Mouse (Mus musculus) embryo, embryonic 10.5 days (tissue): Measurements from ENCODE around the gene Zfhx3.

Experiments used
- DNase-seq: peaks from one replicate; pipeline ENCODE4 v3.0.0-alpha.2; 2015; ENCODE audit warnings: low spot score

Gene Zfhx3

DNA sequence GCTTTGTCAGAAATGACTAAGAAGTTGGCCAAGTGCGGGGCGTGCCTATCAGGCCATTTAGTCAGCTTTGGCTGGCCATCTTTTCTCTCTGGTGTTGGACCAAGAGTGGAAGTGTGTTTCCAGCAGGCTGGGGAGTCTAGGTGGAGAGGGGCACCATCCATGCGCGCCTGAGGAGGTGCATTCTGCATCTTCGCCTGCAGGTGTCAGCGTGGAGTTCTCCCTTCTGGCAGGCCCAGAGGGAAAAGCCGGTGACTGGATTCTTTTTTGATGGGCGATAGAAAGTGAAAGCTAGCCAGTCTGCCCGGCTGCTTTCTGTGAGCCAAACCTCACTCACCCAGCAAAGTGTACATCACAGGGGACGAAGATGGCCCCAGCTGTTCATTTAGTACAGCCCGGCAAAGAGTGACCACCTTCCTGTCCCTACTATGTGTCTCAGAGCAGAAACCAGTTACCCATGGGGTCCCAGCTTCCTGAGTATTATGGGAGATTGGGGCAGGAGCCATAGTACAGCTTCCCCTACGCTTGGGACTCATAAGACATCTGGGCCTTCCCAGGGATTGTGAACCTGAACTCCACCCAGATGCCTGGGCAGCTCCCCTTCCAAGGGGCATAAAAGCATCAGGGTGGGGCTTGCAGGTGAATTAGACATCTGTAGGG, 944.3 kb downstream of the Zfhx3 start:
- DNase-seq: peak; percentile 86

DNA sequence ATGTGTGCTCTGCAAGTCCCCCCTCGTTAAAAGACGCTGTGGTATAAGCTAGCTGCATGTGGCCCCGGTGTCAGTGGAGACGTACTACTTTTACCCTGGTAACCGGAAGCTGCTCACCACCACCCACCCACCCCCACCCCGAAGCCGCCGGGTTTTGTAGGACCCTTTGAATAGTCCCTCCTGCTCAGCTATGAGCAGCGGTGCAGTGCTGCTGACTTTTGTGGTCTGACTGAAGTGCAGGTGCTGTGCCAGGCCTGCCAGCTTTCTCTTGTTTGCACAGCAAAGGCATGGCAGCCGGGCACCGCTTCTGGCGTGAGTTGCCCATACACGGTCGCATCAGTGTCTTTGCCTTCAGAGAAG, 944.8 kb downstream of the Zfhx3 start:
- DNase-seq: no peak

DNA sequence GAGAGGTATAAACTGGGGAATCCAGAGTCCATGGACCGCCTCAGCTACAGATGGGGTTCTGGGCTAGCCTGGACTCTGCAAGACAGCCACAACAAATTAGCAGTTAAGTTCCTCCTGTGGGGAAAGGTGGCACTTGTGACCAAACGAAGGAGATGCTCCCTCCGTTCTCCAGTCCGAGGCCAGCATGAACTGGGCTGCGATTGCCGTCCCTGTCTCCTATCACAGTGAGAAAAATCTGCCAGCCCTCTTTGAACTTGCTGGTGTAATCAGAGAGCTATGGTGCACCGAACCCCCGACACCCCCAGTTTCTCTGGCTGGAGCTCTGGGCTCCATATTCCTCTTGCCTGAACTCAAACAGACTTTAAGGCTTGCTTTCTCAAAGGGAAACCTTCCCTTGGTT, 945.4 kb downstream of the Zfhx3 start:
- no peak for DNase-seq

DNA sequence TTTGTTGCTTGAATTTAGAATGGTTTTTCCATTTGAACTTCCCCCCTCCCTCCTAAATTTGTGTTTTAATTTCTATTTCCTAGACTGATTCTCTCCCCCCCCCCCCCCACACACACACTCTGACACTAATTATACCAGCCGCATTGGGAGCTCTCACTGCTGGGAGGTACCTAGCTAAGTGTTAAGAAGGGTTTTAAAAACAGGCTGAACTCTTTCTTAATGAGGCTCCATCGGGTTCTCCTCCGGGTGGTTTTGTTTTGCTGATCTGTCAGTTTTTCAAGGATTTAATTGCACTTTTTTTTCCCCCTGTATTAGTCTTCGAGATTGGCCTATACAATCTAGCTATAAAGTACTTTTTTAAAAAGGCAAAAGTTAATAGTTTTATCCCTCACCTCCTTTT, 946.5 kb downstream of the Zfhx3 start:
- no peak for DNase-seq

DNA sequence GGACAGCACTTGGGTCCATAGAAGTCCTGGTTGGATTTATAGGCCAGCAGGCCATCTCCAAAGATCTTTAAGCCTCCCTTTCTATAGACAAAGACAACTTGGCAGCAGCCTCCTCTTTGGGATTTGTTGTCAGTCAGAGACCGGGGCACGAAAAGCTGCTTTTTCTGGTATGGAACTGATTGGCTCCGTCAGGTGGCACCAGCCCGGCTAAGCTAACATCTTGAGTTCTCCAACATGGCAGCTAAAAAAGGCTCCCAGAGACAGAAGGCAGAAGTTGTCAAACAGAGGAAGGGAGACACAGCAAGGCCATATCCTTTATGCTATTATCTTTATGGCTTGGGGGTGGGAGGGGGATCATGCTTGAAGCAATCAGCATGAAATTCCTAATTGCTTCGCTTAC, 947.0 kb downstream of the Zfhx3 start:
- DNase-seq: no peak

DNA sequence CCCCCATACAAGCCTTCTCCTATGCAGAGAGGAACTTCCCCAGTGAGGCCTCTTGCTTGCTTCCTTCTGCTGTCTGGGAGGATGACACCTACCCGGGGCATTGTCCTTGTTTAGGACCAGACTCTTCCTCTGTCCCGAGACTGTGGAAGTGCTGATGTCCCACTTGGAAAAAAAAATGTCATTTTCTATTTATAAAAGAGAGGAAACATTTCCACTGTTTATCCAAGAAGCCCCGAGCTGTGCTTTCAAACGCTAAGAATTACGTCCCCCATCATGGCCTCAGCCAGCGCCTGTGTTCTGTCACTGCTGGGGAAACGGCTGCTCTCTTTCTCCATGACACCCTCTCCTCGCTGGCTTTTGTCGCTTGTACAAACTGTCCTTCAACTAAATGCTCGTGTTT, 951.8 kb downstream of the Zfhx3 start:
- DNase-seq: no peak

DNA sequence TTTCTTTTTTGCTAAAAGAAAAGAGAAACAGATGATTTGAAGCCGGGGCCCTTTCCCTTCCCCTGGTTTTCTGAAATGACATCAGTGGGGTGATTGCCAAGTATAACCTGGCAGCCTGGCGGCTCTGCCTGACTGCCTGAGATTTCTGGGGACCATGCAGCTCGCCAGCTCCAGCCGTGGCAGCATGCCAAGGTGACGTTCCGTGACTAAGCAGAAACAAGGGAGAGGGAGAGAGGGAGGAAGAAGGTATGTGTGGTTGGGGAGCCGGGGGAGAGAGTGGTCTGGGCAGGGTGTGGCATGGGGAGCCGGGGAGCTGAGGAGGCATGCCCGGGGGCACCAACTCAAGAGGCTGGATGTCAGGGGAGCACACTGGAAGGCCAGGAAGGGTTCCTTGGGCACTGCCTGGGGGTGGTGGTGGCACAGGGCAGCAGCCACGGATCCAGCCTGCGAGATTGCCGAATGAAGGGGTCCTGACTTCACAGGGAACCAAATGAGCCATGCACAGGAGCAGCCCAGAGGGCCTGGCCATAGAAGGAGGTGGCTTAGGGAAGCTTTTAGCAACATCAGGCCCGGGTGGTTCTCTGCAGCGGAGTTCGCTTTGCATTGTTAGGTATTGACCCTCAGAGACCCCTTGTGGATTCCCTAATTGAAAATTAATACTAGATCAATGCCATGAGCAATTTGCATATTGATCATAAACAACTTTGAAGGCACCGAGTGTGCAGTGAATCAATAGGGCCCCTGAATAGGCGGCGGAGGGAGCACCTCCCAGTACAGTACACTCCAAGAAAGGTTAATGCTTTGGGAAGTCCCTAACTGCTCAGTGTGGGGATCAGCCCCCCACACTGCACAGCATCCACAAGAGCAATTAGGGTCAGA, 954.3 kb downstream of the Zfhx3 start:
- DNase-seq: no peak

DNA sequence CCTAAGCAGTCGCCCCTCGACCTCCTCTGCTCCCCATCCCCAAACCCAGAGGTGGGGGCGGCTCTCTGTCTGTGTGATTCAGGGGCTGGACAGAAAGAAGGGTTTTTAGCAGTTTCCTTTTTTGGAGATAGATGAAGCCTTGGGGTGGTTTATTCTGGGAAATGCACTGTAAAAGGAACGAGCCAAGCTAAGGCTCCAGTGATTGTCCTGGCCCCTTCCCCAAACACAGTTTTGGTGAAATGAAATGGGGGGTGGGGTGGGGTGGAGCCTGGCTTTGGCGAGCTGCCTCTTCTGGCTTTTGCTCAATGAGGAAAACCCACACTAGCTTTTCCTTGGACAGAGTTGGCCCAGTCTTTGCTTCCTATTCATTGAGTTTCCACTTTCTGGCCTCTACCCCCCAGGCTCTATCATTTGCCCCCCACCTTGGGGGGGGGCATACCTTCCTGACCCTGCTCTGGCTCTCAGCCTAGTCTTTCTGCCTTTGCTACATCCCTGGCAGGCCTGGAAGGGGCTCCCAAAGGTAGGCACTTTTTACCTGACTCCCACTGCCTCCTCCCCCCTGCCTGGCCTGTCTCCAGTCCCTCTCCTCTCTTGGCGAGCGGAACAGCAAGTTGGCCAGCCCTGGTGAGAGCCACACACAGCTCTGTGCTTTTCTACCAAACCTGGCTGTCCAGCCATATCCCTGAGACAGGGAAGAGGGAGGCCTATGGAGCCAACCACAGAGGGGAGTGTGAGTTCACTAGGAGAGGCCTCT, 955.1 kb downstream of the Zfhx3 start:
- no peak for DNase-seq

DNA sequence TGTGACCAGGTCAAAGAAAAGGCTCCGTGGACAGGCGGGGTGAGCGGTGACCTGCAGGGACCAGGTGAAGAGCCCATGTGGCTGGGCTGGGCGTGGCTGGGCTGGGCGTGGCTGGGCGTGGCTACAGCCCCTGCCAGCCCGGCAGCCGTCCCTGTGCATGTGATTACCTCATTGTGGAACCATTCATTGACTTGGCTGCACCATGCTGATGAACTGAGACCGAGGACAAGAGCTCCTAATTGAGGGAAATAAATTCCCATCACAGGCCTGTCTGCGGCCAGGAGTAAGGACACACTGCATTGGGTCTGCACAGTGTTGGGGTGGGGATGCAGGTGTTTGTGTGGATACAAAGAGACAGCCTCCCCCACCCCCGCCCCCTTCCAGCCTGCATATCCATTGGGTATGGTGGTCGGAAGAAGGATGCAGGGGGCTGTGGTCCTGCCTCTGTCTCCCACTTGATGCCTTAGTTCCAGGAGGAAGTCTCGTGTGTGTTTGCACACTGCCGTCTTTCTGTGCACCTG, 956.9 kb downstream of the Zfhx3 start:
- no peak for DNase-seq

DNA sequence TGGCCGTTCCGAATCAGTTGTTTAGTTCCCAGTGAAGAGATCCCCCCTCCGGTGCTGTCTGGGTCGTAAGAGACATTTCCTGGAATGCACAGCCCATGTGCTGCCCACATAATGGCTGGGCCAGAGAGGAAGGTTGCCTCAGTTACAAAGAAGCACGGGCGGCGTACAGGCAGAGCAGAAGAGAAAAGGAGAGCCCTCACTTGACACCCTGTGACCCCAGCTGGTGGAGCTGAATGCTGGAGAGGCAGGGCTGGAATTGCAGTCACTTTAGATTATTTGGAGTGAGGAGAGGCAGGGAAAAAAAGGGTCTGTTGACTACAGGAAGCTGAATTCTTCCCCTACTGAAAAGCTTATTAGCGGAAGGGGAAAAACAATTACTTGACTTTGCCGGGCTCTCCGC, 958.1 kb downstream of the Zfhx3 start:
- DNase-seq: peak; percentile 81

DNA sequence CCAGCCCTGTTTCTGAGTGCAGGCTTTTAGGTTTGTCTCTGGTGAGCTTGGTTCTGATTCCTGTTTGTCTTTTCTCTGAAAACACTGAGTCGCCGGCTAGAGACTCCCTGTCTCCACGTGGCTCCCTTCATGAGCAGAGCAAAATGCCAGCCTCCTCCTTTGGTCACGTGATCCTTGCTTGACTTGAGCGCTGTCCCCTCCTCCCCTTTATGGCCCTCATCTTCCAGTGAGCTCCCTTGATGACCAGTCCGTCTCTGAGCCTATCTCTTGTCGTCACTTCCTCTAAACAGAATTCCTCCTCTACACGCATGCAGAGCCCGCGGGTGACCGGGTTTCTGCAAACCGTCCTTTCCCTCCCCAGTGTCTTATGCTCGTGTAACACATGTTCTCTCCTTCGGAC, 958.8 kb downstream of the Zfhx3 start:
- no peak for DNase-seq

DNA sequence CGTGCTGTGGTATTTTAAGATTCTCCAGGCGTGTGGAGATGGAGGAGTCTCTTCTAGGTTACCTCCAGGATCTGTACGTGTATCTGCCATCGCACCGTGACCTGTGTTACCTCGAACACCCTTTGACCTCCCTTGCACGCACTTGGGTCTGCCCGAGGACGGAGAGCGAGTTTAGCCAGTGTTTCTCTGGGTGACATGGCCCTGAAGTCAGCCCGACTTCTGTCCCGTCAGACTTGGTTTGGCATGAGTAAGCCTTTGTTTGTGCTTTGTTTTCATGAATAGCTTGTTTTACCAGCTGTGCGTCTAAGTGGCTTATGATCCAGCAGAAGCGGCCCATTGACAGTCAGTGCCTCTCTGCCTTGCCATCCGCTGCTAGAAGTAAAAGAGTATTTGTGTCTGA, 961.1 kb downstream of the Zfhx3 start:
- no peak for DNase-seq

DNA sequence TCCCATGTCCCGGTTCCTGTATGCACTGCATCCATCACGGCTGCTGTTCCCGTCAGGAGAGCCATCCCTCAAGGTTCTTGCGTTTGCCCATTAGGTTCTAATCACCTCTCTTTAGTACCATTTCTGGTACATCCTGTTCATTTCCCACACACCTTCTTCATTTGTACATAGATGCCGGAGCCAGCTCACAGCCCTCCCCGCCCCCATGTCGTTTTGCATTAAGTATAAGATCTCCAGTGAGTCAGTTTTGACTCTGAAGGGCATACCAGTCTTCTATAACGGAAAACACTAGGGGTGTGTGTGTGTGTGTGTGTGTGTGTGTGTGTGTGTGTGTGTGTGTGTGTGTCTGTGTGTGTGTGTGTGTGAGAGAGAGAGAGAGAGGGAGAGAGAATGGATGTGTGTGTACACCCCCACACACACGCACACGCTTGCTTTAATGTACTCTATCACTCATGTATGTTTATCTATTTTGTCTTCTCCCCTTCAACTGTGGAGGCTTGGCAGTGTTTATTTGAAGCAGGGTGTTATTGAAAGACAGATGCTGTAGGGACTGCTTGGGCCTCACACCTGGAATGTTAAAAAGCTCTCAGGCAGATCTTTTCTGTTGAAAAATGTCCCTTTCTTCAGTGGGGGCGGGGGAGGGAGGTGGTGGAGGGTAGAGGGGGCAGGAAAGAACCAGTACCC, 962.0 kb downstream of the Zfhx3 start:
- DNase-seq: no peak

DNA sequence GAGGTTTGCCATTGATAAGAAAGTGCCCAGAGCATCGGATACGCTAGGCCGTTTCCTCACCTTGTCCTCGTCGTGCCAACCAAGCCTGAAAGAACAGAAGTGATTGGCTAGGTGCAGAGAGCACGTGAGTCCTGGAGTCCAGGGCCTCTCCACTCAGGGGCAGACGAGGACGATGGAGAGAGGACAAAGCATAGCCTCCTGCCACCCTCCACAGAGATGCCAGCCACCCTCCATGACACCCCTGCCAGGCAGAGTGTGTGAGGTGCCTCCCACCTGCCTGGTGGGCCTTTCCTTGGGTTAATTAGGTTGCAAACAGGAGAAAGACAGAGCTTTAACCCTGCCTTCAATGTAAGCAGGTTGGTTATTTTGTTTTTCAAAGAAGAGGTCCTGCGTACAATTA, 965.6 kb downstream of the Zfhx3 start:
- DNase-seq: no peak

DNA sequence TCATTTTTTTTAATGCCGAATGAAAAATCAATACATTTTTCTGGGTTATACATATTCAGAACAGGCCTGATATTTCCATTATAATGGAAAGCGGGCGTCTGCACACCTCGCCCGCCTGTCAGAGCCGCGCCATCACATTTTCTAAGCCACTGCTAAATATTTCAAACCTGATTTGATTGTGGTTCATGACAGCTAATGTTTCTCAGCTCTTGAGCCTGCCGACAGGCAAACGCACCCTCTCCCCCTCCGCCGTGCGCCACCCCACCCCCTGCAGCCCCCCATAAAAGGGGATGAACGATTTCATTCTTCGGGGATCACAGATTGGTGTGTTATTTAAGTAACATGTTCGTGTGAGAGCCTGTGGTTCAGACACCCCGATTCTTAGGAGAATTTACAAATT, 966.1 kb downstream of the Zfhx3 start:
- DNase-seq: no peak

DNA sequence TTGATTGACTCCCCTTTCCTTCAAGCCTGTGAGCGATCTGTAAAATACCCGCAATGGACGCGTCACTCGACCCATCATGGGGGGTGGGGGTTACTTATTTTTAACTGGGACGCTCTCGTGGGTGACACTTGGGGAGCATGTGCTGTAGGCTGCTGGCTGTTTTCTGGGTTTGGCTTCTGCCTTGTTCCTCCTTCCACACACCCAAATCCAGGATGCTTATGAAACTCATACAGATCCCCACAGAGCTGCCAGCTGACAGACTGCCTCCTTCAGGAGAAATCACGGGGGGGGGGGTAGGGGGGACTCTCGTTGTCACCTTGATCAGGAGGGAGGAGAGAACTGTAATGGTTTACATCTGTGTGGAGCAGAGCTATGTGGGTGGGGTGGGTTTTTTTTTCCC, 966.6 kb downstream of the Zfhx3 start:
- DNase-seq: no peak

DNA sequence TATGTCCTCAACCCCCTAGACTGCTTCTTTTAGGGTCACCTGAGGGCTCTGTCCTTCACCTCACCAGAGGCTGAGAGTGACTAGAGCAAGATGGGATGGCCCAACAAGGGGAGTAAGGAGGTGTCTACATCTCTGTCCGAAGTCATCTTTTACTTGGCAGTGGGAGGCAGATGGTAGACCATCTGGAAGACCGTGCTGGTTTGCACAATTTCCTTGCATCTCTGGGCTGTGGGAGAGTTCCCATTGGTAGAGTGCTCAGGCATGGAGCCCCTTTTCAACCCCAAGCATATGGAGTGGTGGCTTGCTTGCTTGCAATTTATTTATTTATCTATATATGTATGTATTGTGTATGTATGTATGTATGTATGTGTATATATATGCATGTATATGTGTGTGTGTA, 967.0 kb downstream of the Zfhx3 start:
- DNase-seq: no peak

DNA sequence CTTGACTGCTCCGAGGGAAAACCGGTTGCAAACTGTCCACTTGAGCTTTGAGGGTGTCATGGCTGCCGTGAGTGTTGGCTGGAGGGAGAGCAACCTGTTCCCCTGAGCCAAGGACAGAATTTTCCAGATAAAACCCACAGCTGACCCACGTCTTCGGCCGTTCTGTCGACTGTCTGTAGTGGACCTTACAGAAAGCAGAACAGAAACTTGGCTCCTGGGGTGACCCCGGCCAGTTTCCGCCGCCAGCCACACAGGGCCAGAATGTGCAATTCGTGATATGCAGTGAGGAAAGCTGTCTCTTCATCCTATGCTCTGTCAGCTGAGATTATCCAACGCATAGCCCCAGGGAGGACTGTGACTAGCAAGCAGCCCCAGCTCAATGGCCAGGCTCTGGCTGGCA, 968.4 kb downstream of the Zfhx3 start:
- no peak for DNase-seq

DNA sequence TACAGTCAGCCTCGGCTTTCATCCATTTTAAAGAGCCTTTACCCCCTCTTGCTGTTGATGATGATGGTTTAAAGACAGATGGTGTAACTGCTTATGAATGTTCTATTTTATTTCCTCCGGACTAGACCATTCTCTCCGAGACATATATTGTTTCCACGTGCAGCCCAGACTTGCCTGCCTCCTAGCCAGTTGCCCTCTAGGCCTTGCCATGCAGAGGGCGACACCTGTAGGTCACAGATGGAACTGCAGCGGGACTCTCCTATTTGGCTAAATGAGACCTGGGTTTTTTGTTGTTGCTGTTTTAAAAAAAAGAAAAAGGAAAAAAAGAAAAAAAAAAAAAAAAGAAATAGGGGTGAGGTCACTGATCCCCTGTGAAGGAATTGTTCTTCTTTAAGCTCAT, 969.1 kb downstream of the Zfhx3 start:
- peak; percentile 93 for DNase-seq

DNA sequence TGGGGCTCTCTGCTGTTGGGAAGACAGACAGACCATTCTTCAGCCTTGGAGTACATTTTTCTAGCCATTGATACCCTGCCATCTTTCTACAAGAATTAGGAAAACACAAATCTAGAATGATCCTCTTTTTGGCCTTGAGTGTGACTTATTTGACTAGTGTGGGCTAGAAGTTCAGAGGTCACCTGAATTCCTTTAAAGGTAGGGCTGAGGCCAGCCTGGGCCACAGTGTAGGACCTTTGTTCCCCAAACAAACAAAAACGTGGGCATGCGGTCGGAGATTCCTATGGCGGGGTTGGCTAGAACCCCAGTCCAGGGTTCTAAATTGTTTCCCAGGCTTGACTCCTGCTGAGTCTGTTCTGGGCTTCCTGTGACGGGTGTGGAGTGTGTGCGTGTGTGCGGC, 970.6 kb downstream of the Zfhx3 start:
- DNase-seq: no peak

DNA sequence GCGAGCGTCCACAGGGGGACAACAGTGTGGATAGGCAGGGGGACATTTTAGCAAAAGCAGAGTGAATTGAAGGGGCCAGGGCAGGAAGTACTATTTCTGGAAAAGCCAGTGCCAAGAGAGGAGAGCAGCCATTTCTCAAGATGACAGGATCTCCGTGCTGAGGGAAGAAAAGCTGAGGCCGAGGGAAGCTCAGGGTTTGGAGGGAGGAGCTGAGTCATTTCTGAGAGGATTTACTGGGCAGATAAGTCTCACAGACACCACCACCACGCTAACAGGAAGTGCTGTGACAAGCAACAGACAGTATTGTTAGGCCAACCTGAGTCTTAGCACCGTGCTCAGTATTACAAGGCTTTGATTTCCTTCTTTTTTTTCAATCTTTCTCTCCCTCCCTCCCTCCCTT, 973.0 kb downstream of the Zfhx3 start:
- no peak for DNase-seq

DNA sequence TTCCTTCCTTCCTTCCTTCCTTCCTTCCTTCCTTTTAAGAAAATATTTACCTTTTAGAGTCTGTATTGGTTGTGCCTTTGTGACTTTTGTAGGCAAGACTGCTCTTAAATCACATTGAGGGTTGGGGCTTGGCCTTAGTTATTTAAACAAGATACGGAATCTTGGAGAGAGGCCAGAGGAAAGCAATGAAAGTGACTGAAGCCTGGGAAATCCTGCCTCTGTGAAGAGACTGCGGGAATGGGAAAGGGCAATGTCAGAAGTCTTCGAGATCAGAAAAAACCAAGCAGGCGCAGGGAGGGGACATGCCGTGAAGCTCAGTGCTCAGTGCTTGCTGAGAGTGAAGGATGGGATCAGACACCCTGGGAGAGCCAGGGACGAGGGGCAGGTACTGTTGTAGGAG, 973.4 kb downstream of the Zfhx3 start:
- no peak for DNase-seq
